Mouse (Mus musculus): Measurements from ENCODE around the gene P4ha1. TPM values are rescaled to one million over a fixed set of nuclear protein-coding genes. Genes with fewer than 3 reads are reported as not detected.

Gene P4ha1
- polyA plus RNA-seq, 1 experiment from 2014 or later = 41.9 TPM

- H3K27ac ChIP-seq (ENCODE audit: low read depth, low read length) = no peak within 1 kb of the TSS
- ATAC-seq (ENCODE audit: low FRiP score) = no peak
- no peaks in the 10 kb centered on the region for H3K27me3 ChIP-seq (ENCODE audit: control insufficient read depth, insufficient read depth, low read length)
These were observed 80.0 kb downstream of the P4ha1 start, which contains the start of gene Pla2g12b for GRCm38 (mm10) chr10:59402899-59403792. TSS of gene Pla2g12b (plus strand) at chr10:59403660.

GRCm38 (mm10) chr10:59403793-59404149 lies 80.7 kb downstream of the P4ha1 start:
- Histone ChIP-seq H3K36me3 (ENCODE audit: control insufficient read depth, insufficient read depth, low read length) (no peaks in the 10 kb centered on the region), H3K27ac (ENCODE audit: low read depth, low read length) (no peak overlapping the region), H3K9me3 (ENCODE audit: control insufficient read depth, low read length) (no peaks in the 10 kb centered on the region), H3K27me3 (ENCODE audit: control insufficient read depth, insufficient read depth, low read length) (no peaks in the 10 kb centered on the region), H3K4me1 (ENCODE audit: control insufficient read depth, insufficient read depth, low read length) (no peaks in the 10 kb centered on the region), H3K4me2 (no peak overlapping the region), H3K9ac (ENCODE audit: low read length) (no peak overlapping the region), H3K4me3 (ENCODE audit: low read depth, low read length) (no peak overlapping the region)
- 76% methylated on average over 10 of the region's 10 CpGs for WGBS
- DNase-seq (ENCODE audit: low spot score, missing footprints) (no peak), ATAC-seq (ENCODE audit: low FRiP score) (no peak)

More at GRCm38 (mm10) chr10:59402899-59403792, 80.0 kb downstream of the P4ha1 start, which contains the start of gene Pla2g12b:
- no peak within 1 kb of the TSS for H3K4me2 ChIP-seq
- H3K36me3 ChIP-seq (ENCODE audit: control insufficient read depth, insufficient read depth, low read length) = no peaks in the 10 kb centered on the region
- no peaks in the 10 kb centered on the region for H3K4me1 ChIP-seq (ENCODE audit: control insufficient read depth, insufficient read depth, low read length)
- DNase-seq (ENCODE audit: low spot score, missing footprints) = no peak
- 75% methylated on average over 21 of the region's 21 CpGs for WGBS
- no peak within 1 kb of the TSS for H3K9ac ChIP-seq (ENCODE audit: low read length)
- H3K9me3 ChIP-seq (ENCODE audit: control insufficient read depth, low read length) = no peaks in the 10 kb centered on the region
- no peak within 1 kb of the TSS for H3K4me3 ChIP-seq (ENCODE audit: low read depth, low read length)

GRCm38 (mm10) chr10:59408499-59408898 lies 85.4 kb downstream of the P4ha1 start:
- Histone ChIP-seq H3K27me3 (ENCODE audit: control insufficient read depth, insufficient read depth, low read length) (no peaks in the 10 kb centered on the region), H3K9ac (ENCODE audit: low read length) (no peak overlapping the region), H3K4me2 (no peak overlapping the region), H3K9me3 (ENCODE audit: control insufficient read depth, low read length) (no peaks in the 10 kb centered on the region), H3K4me3 (ENCODE audit: low read depth, low read length) (no peak overlapping the region), H3K36me3 (ENCODE audit: control insufficient read depth, insufficient read depth, low read length) (no peaks in the 10 kb centered on the region), H3K4me1 (ENCODE audit: control insufficient read depth, insufficient read depth, low read length) (no peaks in the 10 kb centered on the region), H3K27ac (ENCODE audit: low read depth, low read length) (no peak overlapping the region)
- 71% methylated on average over 6 of the region's 6 CpGs for WGBS
- no peak for ATAC-seq (ENCODE audit: low FRiP score)
- no peak for DNase-seq (ENCODE audit: low spot score, missing footprints)

- Histone ChIP-seq H3K4me1 (ENCODE audit: control insufficient read depth, insufficient read depth, low read length) (no peaks in the 10 kb centered on the region), H3K27me3 (ENCODE audit: control insufficient read depth, insufficient read depth, low read length) (no peaks in the 10 kb centered on the region), H3K4me2 (no peak overlapping the region), H3K36me3 (ENCODE audit: control insufficient read depth, insufficient read depth, low read length) (no peaks in the 10 kb centered on the region), H3K27ac (ENCODE audit: low read depth, low read length) (no peak overlapping the region), H3K9me3 (ENCODE audit: control insufficient read depth, low read length) (no peaks in the 10 kb centered on the region), H3K4me3 (ENCODE audit: low read depth, low read length) (no peak overlapping the region), H3K9ac (ENCODE audit: low read length) (no peak overlapping the region)
- ATAC-seq (ENCODE audit: low FRiP score) = no peak
- no peak for DNase-seq (ENCODE audit: low spot score, missing footprints)
- WGBS = 85% methylated on average over 12 of the region's 12 CpGs
These were observed 87.2 kb downstream of the P4ha1 start for GRCm38 (mm10) chr10:59410264-59410663.

GRCm38 (mm10) chr10:59413711-59414110 lies 90.6 kb downstream of the P4ha1 start:
- no peak for DNase-seq (ENCODE audit: low spot score, missing footprints)
- Histone ChIP-seq H3K9ac (ENCODE audit: low read length) (no peak overlapping the region), H3K4me1 (ENCODE audit: control insufficient read depth, insufficient read depth, low read length) (no peaks in the 10 kb centered on the region), H3K27ac (ENCODE audit: low read depth, low read length) (no peak overlapping the region), H3K4me3 (ENCODE audit: low read depth, low read length) (no peak overlapping the region), H3K4me2 (no peak overlapping the region), H3K36me3 (ENCODE audit: control insufficient read depth, insufficient read depth, low read length) (no peaks in the 10 kb centered on the region), H3K9me3 (ENCODE audit: control insufficient read depth, low read length) (no peaks in the 10 kb centered on the region), H3K27me3 (ENCODE audit: control insufficient read depth, insufficient read depth, low read length) (no peaks in the 10 kb centered on the region)
- no peak for ATAC-seq (ENCODE audit: low FRiP score)
- WGBS = 86% methylated on average over 4 of the region's 4 CpGs

- H3K4me2 ChIP-seq = no peak overlapping the region
- no peak for DNase-seq (ENCODE audit: low spot score, missing footprints)
- no peaks in the 10 kb centered on the region for H3K36me3 ChIP-seq (ENCODE audit: control insufficient read depth, insufficient read depth, low read length)
- no peaks in the 10 kb centered on the region for H3K27me3 ChIP-seq (ENCODE audit: control insufficient read depth, insufficient read depth, low read length)
- H3K27ac ChIP-seq (ENCODE audit: low read depth, low read length) = no peak overlapping the region
- ATAC-seq (ENCODE audit: low FRiP score) = no peak
- H3K4me1 ChIP-seq (ENCODE audit: control insufficient read depth, insufficient read depth, low read length) = no peaks in the 10 kb centered on the region
- H3K9me3 ChIP-seq (ENCODE audit: control insufficient read depth, low read length) = no peaks in the 10 kb centered on the region
- no peak overlapping the region for H3K4me3 ChIP-seq (ENCODE audit: low read depth, low read length)
- 87% methylated on average over 3 of the region's 3 CpGs for WGBS
- no peak overlapping the region for H3K9ac ChIP-seq (ENCODE audit: low read length)
These were observed 93.5 kb downstream of the P4ha1 start for GRCm38 (mm10) chr10:59416623-59417022.

GRCm38 (mm10) chr10:59419516-59419915 lies 96.4 kb downstream of the P4ha1 start:
- no peak for DNase-seq (ENCODE audit: low spot score, missing footprints)
- Histone ChIP-seq H3K4me2 (no peak overlapping the region), H3K27me3 (ENCODE audit: control insufficient read depth, insufficient read depth, low read length) (no peaks in the 10 kb centered on the region), H3K27ac (ENCODE audit: low read depth, low read length) (no peak overlapping the region), H3K36me3 (ENCODE audit: control insufficient read depth, insufficient read depth, low read length) (no peaks in the 10 kb centered on the region), H3K9me3 (ENCODE audit: control insufficient read depth, low read length) (no peaks in the 10 kb centered on the region), H3K4me3 (ENCODE audit: low read depth, low read length) (no peak overlapping the region), H3K9ac (ENCODE audit: low read length) (no peak overlapping the region), H3K4me1 (ENCODE audit: control insufficient read depth, insufficient read depth, low read length) (no peaks in the 10 kb centered on the region)
- 85% methylated on average over 4 of the region's 4 CpGs for whole genome bisulfite sequencing
- no peak for ATAC-seq (ENCODE audit: low FRiP score)

Other genes starting within 250 kb of the P4ha1 start
- gene Sept10, start 101.4 kb upstream of the P4ha1 start, polyA plus RNA-seq (2014; fragmentation: Nextera tagmentation; extraction: Ambion mirVana) = 28.8 and 29.3 TPM in 2 replicates
- gene Sowahc, start 101.3 kb upstream of the P4ha1 start, polyA plus RNA-seq (2014; fragmentation: Nextera tagmentation; extraction: Ambion mirVana) = 10.0 and 14.3 TPM in 2 replicates
- 2.4 and 3.3 TPM in 2 replicates for gene Gm10273, start 72.3 kb downstream of the P4ha1 start, polyA plus RNA-seq (2014; fragmentation: Nextera tagmentation; extraction: Ambion mirVana)
- 0.21 TPM in 1 of 2 replicates, not detected in the other for gene Pla2g12b, start 80.4 kb downstream of the P4ha1 start, polyA plus RNA-seq (2014; fragmentation: Nextera tagmentation; extraction: Ambion mirVana)
- gene Oit3, start 118.5 kb downstream of the P4ha1 start, polyA plus RNA-seq (2014; fragmentation: Nextera tagmentation; extraction: Ambion mirVana) = 0.38 and 0.48 TPM in 2 replicates